Mouse (Mus musculus) left cerebral cortex, adult 2 months (tissue): ENCODE results near the gene Magea5. TPM values are rescaled to one million over a fixed set of nuclear protein-coding genes. Genes with fewer than 3 reads are reported as not detected.
A peak's percentile ranks its signal among the peaks of the same experiment; 100 is the strongest.
"Not testable (repeated sequence)": the region's sequence is repeated elsewhere in the genome, so short reads cannot be mapped to it uniquely, and the experiment has no call there.

ENCODE experiments used
- DNase-seq, 2 experiments: peaks; one replicate each; pipeline ENCODE4 v3.0.0; 2021 to 2022; ENCODE audit warnings: low spot score in 2 of 2, mixed read lengths in 1 of 2; ENCODE audit errors: extremely low spot score in 1 of 2
- H3K27ac ChIP-seq: fragments of 200-600 bp; 2 replicates; pipeline ENCODE4 v1.8.1; 2022
- H3K4me3 ChIP-seq: fragments of 200-600 bp; 2 replicates; pipeline ENCODE4 v1.8.1; 2022
- CTCF ChIP-seq: fragments of 200-600 bp; IDR thresholded peaks from 2 replicates; pipeline ENCODE4 v1.8.1; 2022; ENCODE audit warnings: antibody characterized with exemption, mild to moderate bottlenecking, moderate library complexity
- intact Hi-C: fragments of 180-260 bp; cut with DNase I; formaldehyde crosslinking; loops from one replicate; pipeline ENCODE4 v1.15.1; 2025
- long read RNA-seq, 2 experiments: library from polyadenylated mRNA; stranded (forward); transcript quantifications; one replicate each; pipeline ENCODE4 v2.0.0; 2021; ENCODE audit warnings: borderline mapping rate in 2 of 2
- total RNA-seq, 2 experiments: library from RNA; stranded (reverse); gene quantifications; 2 replicates each; pipeline ENCODE4 v1.2.3; 2021

Gene Magea5
- not detected for total RNA-seq
- long read RNA-seq, experiment 1, result 0 reads
- long read RNA-seq, experiment 2, result 0 reads

GRCm38 (mm10) chrX:155063045-155063444 lies at the start of gene Magea5:
Magea5 (minus strand) TSS chrX:155063145.
- H3K27ac ChIP-seq, DNase-seq, intact Hi-C loops, H3K4me3 ChIP-seq: not testable (repeated sequence)

- intact Hi-C loops, result loop anchor here (5.0 kb wide), 2 partner anchors 119 to 164 kb away; partner anchors contain the start of genes Acot9 and Sat1
- no peak overlapping the region for H3K4me3 ChIP-seq
- TF ChIP-seq CTCF, result peak; percentile 54
- DNase-seq, result peak in 1 of 2 experiments; percentile 6
- no peak overlapping the region for H3K27ac ChIP-seq
Measured at GRCm38 (mm10) chrX:155098024-155098423, 35.1 kb upstream of the Magea5 start.

GRCm38 (mm10) chrX:155093566-155093965 lies 30.6 kb upstream of the Magea5 start, which contains the start of gene Magea2:
Magea2 (minus strand) TSS chrX:155093666.
- not testable (repeated sequence) for DNase-seq

GRCm38 (mm10) chrX:155089693-155090092 lies 26.7 kb upstream of the Magea5 start, which contains the start of gene Magea1:
Magea1 (minus strand) TSS chrX:155089793.
- DNase-seq, H3K27ac ChIP-seq, H3K4me3 ChIP-seq, intact Hi-C loops: not testable (repeated sequence)

More at GRCm38 (mm10) chrX:155093566-155093965, 30.6 kb upstream of the Magea5 start, which contains the start of gene Magea2:
- intact Hi-C loops, H3K4me3 ChIP-seq, H3K27ac ChIP-seq: not testable (repeated sequence)

Other genes starting within 250 kb of the Magea5 start
- not detected for gene Cldn34b1, start 172.9 kb downstream of the Magea5 start, total RNA-seq
- not detected for gene Magea6, start 127.2 kb downstream of the Magea5 start, total RNA-seq
- not detected for gene Magea3, start 113.6 kb downstream of the Magea5 start, total RNA-seq
- gene Magea8, start 67.3 kb downstream of the Magea5 start, total RNA-seq, result not detected
- not detected for gene Magea1, start 26.6 kb upstream of the Magea5 start, total RNA-seq
- not detected for gene Magea2, start 30.5 kb upstream of the Magea5 start, total RNA-seq
- gene Cldn34b2, start 65.3 kb upstream of the Magea5 start, total RNA-seq, result not detected
- gene Sat1, start 153.3 kb upstream of the Magea5 start, total RNA-seq, result 10 to 100 TPM; 73.3 to 74.0 TPM
- 10 to 100 TPM; 20.8 to 20.9 TPM for gene Acot9, start 199.3 kb upstream of the Magea5 start, total RNA-seq